8 mouse cellular contexts compared by ENCODE assay signal in genomic region chr11:34228758-34229364, GRCm38 (mm10). TPM values are rescaled to one million over a fixed set of nuclear protein-coding genes. Genes with fewer than 3 reads are reported as not detected.
DNase-seq lines count a peak whose midpoint lies in the region; ATAC-seq and TF ChIP-seq lines count a peak whose summit lies in the region.

No protein-coding gene starts in this region.

- no peak for ATAC-seq in heart, embryonic 11.5 days (replicated peaks; ENCODE audit: insufficient number of reproducible peaks, low FRiP score, low TSS enrichment)
- peak; percentile 57; the same call in 1 of the 2 replicates for ATAC-seq in limb, embryonic 11.5 days (ENCODE audit: insufficient number of reproducible peaks, low FRiP score, low TSS enrichment, low read depth)
- peak; percentile 75 for ATAC-seq in midbrain, embryonic 16.5 days
- peak; percentile 23; the same call in 1 of the 2 replicates for ATAC-seq in stomach, embryonic 14.5 days (ENCODE audit: insufficient number of reproducible peaks, insufficient read depth, low FRiP score, low read depth)

- peak; percentile 81 for TF ChIP-seq CTCF in heart, adult 2 months (IDR thresholded peaks at IDR 0.05)
- peak; percentile 58 for TF ChIP-seq CTCF in kidney, adult 2 months (conservative IDR thresholded peaks at IDR 0.05; ENCODE audit: insufficient read depth, insufficient read length, low read depth, low read length)

- intact Hi-C loops in heart, adult 2 months (cut with DNase I), result no loop called here

- H3K27ac ChIP-seq in heart, adult 2 months, result no peak overlapping the region
- H3K27ac ChIP-seq in heart, embryonic 11.5 days (ENCODE audit: low read depth, low read length), result no peak overlapping the region
- no peak overlapping the region for H3K27ac ChIP-seq in kidney, adult 2 months (ENCODE audit: insufficient read depth, low read depth, low read length)
- H3K27ac ChIP-seq in limb, embryonic 11.5 days (replicated peaks; ENCODE audit: low read depth, low read length), result no peak overlapping the region
- H3K27ac ChIP-seq in midbrain, embryonic 16.5 days (ENCODE audit: low read length), result no peak overlapping the region
- H3K27ac ChIP-seq in stomach, embryonic 14.5 days (ENCODE audit: low read length), result no peak overlapping the region

- no peaks in the 10 kb centered on the region for H3K27me3 ChIP-seq in heart, adult 2 months (ENCODE audit: control insufficient read depth, insufficient read depth, low read length)
- H3K27me3 ChIP-seq in heart, embryonic 11.5 days (ENCODE audit: control insufficient read depth, insufficient read depth, low read length), result no peaks in the 10 kb centered on the region
- H3K27me3 ChIP-seq in kidney, adult 2 months (replicated peaks; ENCODE audit: control insufficient read depth, insufficient read depth, low read length), result no peaks in the 10 kb centered on the region
- H3K27me3 ChIP-seq in limb, embryonic 11.5 days (ENCODE audit: control insufficient read depth, insufficient read depth, low read length), result no peaks in the 10 kb centered on the region
- no peaks in the 10 kb centered on the region for H3K27me3 ChIP-seq in midbrain, embryonic 16.5 days (ENCODE audit: control insufficient read depth, insufficient read depth, low read depth, low read length)
- H3K27me3 ChIP-seq in stomach, embryonic 14.5 days (ENCODE audit: control insufficient read depth, insufficient read depth, low read length), result no peaks in the 10 kb centered on the region

- no peaks in the 10 kb centered on the region for H3K79me2 ChIP-seq in heart, adult 2 months (replicated peaks; ENCODE audit: control insufficient read depth, insufficient read depth, low read length)

- no peak for TF ChIP-seq EP300 in heart, adult 2 months (IDR thresholded peaks at IDR 0.05; ENCODE audit: insufficient read depth, low read depth, low read length)

- no peak overlapping the region for H3K9ac ChIP-seq in heart, adult 2 months (ENCODE audit: low read depth, low read length)
- no peak overlapping the region for H3K9ac ChIP-seq in heart, embryonic 11.5 days (ENCODE audit: low read depth, low read length)
- no peak overlapping the region for H3K9ac ChIP-seq in limb, embryonic 11.5 days (ENCODE audit: low read length)
- H3K9ac ChIP-seq in midbrain, embryonic 16.5 days (ENCODE audit: low read depth, low read length), result no peak overlapping the region
- H3K9ac ChIP-seq in stomach, embryonic 14.5 days (replicated peaks; ENCODE audit: low read depth, low read length), result no peak overlapping the region

- no peak for TF ChIP-seq POLR2A in heart, adult 2 months (IDR thresholded peaks at IDR 0.05; ENCODE audit: insufficient read depth, low read depth, low read length)
- TF ChIP-seq POLR2A in kidney, adult 2 months (IDR thresholded peaks at IDR 0.05; ENCODE audit: low read depth, low read length), result no peak

- DNase-seq in heart, adult 2 months, result peak; percentile 13 to 51
- DNase-seq in cerebellum, adult 8-10 months, result peak; percentile 27
- peak; percentile 44 to 87 for DNase-seq in frontal cortex, adult 2 months (ENCODE audit: extremely low spot score in 1 of 2, low spot score in 1 of 2)
- DNase-seq in kidney, adult 2 months, result peak; percentile 44
- DNase-seq in limb, embryonic 11.5 days (ENCODE audit: low spot score), result peak; percentile 89

- no peaks in the 10 kb centered on the region for H3K36me3 ChIP-seq in heart, adult 2 months (ENCODE audit: control insufficient read depth, insufficient read depth, low read length)
- H3K36me3 ChIP-seq in heart, embryonic 11.5 days (ENCODE audit: control insufficient read depth, insufficient read depth, low read length), result no peaks in the 10 kb centered on the region
- no peaks in the 10 kb centered on the region for H3K36me3 ChIP-seq in kidney, adult 2 months (ENCODE audit: control insufficient read depth, insufficient read depth, low read length)
- no peaks in the 10 kb centered on the region for H3K36me3 ChIP-seq in limb, embryonic 11.5 days (ENCODE audit: control insufficient read depth, insufficient read depth, low read length)
- no peaks in the 10 kb centered on the region for H3K36me3 ChIP-seq in midbrain, embryonic 16.5 days (ENCODE audit: control insufficient read depth, insufficient read depth, low read length)
- no peaks in the 10 kb centered on the region for H3K36me3 ChIP-seq in stomach, embryonic 14.5 days (ENCODE audit: control insufficient read depth, insufficient read depth, low read length)

- no peaks in the 10 kb centered on the region for H3K9me3 ChIP-seq in heart, embryonic 11.5 days (replicated peaks; ENCODE audit: control insufficient read depth, low read length)
- no peaks in the 10 kb centered on the region for H3K9me3 ChIP-seq in limb, embryonic 11.5 days (ENCODE audit: control insufficient read depth, low read length)
- no peaks in the 10 kb centered on the region for H3K9me3 ChIP-seq in midbrain, embryonic 16.5 days (replicated peaks; ENCODE audit: control insufficient read depth, low read length, poor library complexity, severe bottlenecking)
- H3K9me3 ChIP-seq in stomach, embryonic 14.5 days (ENCODE audit: control insufficient read depth, low read depth, low read length), result no peaks in the 10 kb centered on the region

- 34% methylated on average over 6 of the region's 6 CpGs for WGBS in heart, adult 2 months
- WGBS in heart, embryonic 11.5 days (ENCODE audit: insufficient replicate concordance), result 39% methylated on average over 6 of the region's 6 CpGs
- WGBS in kidney, adult 2 months, result 40% methylated on average over 6 of the region's 6 CpGs
- 37% methylated on average over 6 of the region's 6 CpGs for WGBS in limb, embryonic 11.5 days
- 37% methylated on average over 6 of the region's 6 CpGs for WGBS in midbrain, embryonic 16.5 days
- 37% methylated on average over 6 of the region's 6 CpGs for WGBS in stomach, embryonic 14.5 days

- no peaks in the 10 kb centered on the region for H3K4me1 ChIP-seq in heart, adult 2 months (ENCODE audit: control insufficient read depth, insufficient read depth, low read length)
- H3K4me1 ChIP-seq in heart, embryonic 11.5 days (ENCODE audit: control insufficient read depth, insufficient read depth, low read length), result no peaks in the 10 kb centered on the region
- H3K4me1 ChIP-seq in kidney, adult 2 months (ENCODE audit: control insufficient read depth, insufficient read depth, low read length), result no peaks in the 10 kb centered on the region
- no peaks in the 10 kb centered on the region for H3K4me1 ChIP-seq in limb, embryonic 11.5 days (ENCODE audit: control insufficient read depth, insufficient read depth, low read length)
- H3K4me1 ChIP-seq in midbrain, embryonic 16.5 days (ENCODE audit: control insufficient read depth, insufficient read depth, low read length), result no peaks in the 10 kb centered on the region
- no peaks in the 10 kb centered on the region for H3K4me1 ChIP-seq in stomach, embryonic 14.5 days (ENCODE audit: control insufficient read depth, insufficient read depth, low read length)

- H3K4me2 ChIP-seq in heart, embryonic 11.5 days, result no peak overlapping the region
- no peak overlapping the region for H3K4me2 ChIP-seq in limb, embryonic 11.5 days (ENCODE audit: low read depth, severe bottlenecking)
- no peak overlapping the region for H3K4me2 ChIP-seq in midbrain, embryonic 16.5 days (ENCODE audit: low read length)
- no peak overlapping the region for H3K4me2 ChIP-seq in stomach, embryonic 14.5 days (replicated peaks; ENCODE audit: low read depth, low read length)

- no peak overlapping the region for H3K4me3 ChIP-seq in heart, adult 2 months
- no peak overlapping the region for H3K4me3 ChIP-seq in heart, embryonic 11.5 days (ENCODE audit: low read depth, low read length)
- H3K4me3 ChIP-seq in kidney, adult 2 months (ENCODE audit: insufficient read depth, low read depth, low read length), result no peak overlapping the region
- no peak overlapping the region for H3K4me3 ChIP-seq in limb, embryonic 11.5 days (ENCODE audit: low read depth, low read length)
- no peak overlapping the region for H3K4me3 ChIP-seq in midbrain, embryonic 16.5 days (ENCODE audit: low read depth, low read length)
- no peak overlapping the region for H3K4me3 ChIP-seq in stomach, embryonic 14.5 days (ENCODE audit: low read depth, low read length)

RNA-seq across cellular contexts. Expression of gene Foxi1, which starts 21.0 kb away (rescaled TPM):
- total RNA-seq in heart, adult 2 months (2021), result not detected
- not detected in 2 replicates for polyA plus RNA-seq in heart, adult 2 months (2012; rRNA removed)
- not detected in 2 replicates for polyA plus RNA-seq in heart, embryonic 11.5 days (2014; fragmentation: Nextera tagmentation; extraction: Ambion mirVana)
- polyA plus RNA-seq in frontal cortex, adult 2 months (2012; rRNA removed), result 0.08 TPM in 2 replicates
- 32.8 and 36.9 TPM in 2 replicates for polyA plus RNA-seq in kidney, adult 2 months (2012; rRNA removed)
- not detected in 2 replicates for polyA plus RNA-seq in limb, embryonic 11.5 days (2014; fragmentation: Nextera tagmentation; extraction: Ambion mirVana)
- polyA plus RNA-seq in midbrain, embryonic 16.5 days (2015; fragmentation: Nextera tagmentation; extraction: Ambion mirVana), result not detected in 2 replicates
- not detected in 2 replicates for polyA plus RNA-seq in stomach, embryonic 14.5 days (2014; fragmentation: Nextera tagmentation; extraction: Ambion mirVana)

Comparison
In these comparisons a context has a peak if more than half of its experiments do, and no peak if none do; other contexts are left out.
1. DNase-seq: peak in every context shown above with its lines; median percentile 89 in limb, embryonic 11.5 days; 66 in frontal cortex, adult 2 months; 44 in kidney, adult 2 months; 32 in heart, adult 2 months; 27 in cerebellum, adult 8-10 months.
2. RNA of gene Foxi1, which starts 21.0 kb away (polyA plus RNA-seq): 32.8 to 36.9 TPM in kidney, adult 2 months; 0.08 TPM in frontal cortex, adult 2 months, not detected in heart, adult 2 months, not detected in heart, embryonic 11.5 days, not detected in limb, embryonic 11.5 days, not detected in midbrain, embryonic 16.5 days and not detected in stomach, embryonic 14.5 days; every median in the first group is over 10 times any median in the second.